Mouse (Mus musculus) natural killer cell, adult 2 months (primary cell): ENCODE results near the gene Vstm2l.

Source experiments
- DNase-seq, 2 experiments: peaks; one replicate each; pipeline ENCODE4 v3.0.0; 2022; ENCODE audit warnings: low spot score in 2 of 2

The Vstm2l gene

GRCm38 (mm10) chr2:157932655-157933054 lies 18.2 kb downstream of the Vstm2l start:
- DNase-seq = no peak

- no peak for DNase-seq
Observed at GRCm38 (mm10) chr2:157935444-157936171, 21.2 kb downstream of the Vstm2l start.

GRCm38 (mm10) chr2:157936676-157937075 lies 22.2 kb downstream of the Vstm2l start:
- DNase-seq = no peak

GRCm38 (mm10) chr2:157940586-157941185 lies 26.2 kb downstream of the Vstm2l start:
- no peak for DNase-seq

GRCm38 (mm10) chr2:157943514-157944155 lies 29.2 kb downstream of the Vstm2l start:
- peak in 1 of 2 experiments; percentile 14 for DNase-seq

GRCm38 (mm10) chr2:157944156-157944893 lies 29.9 kb downstream of the Vstm2l start:
- no peak for DNase-seq

- no peak for DNase-seq
Observed at GRCm38 (mm10) chr2:157953978-157954377, 39.5 kb downstream of the Vstm2l start.

GRCm38 (mm10) chr2:157957707-157958108 lies 43.3 kb downstream of the Vstm2l start:
- DNase-seq = no peak

- DNase-seq = no peak
Observed at GRCm38 (mm10) chr2:157967856-157968255, 53.4 kb downstream of the Vstm2l start.

- no peak for DNase-seq
Observed at GRCm38 (mm10) chr2:157970124-157970523, 55.7 kb downstream of the Vstm2l start.

- DNase-seq = no peak
Observed at GRCm38 (mm10) chr2:157970669-157971068, 56.2 kb downstream of the Vstm2l start.

- no peak for DNase-seq
Observed at GRCm38 (mm10) chr2:157974604-157975501, 60.4 kb downstream of the Vstm2l start.

GRCm38 (mm10) chr2:157975595-157975994 lies 61.1 kb downstream of the Vstm2l start:
- no peak for DNase-seq

- DNase-seq = no peak
Observed at GRCm38 (mm10) chr2:157979241-157979640, 64.8 kb downstream of the Vstm2l start.

- no peak for DNase-seq
Observed at GRCm38 (mm10) chr2:157982727-157983126, 68.3 kb downstream of the Vstm2l start.

GRCm38 (mm10) chr2:157983276-157983675 lies 68.8 kb downstream of the Vstm2l start:
- DNase-seq = no peak

- no peak for DNase-seq
Observed at GRCm38 (mm10) chr2:157985611-157986010, 71.2 kb downstream of the Vstm2l start.

- no peak for DNase-seq
Observed at GRCm38 (mm10) chr2:157986235-157986634, 71.8 kb downstream of the Vstm2l start.

- no peak for DNase-seq
Observed at GRCm38 (mm10) chr2:157988416-157989190, 74.2 kb downstream of the Vstm2l start.

GRCm38 (mm10) chr2:157989946-157990345 lies 75.5 kb downstream of the Vstm2l start:
- DNase-seq = no peak
